Mouse (Mus musculus) erythroblast, adult 5-6 weeks (primary cell): ENCODE data around the gene Sost. TPM values are rescaled to one million over a fixed set of nuclear protein-coding genes. Genes with fewer than 3 reads are reported as not detected.

Experiments used
- total RNA-seq, 2 experiments: library from RNA; stranded (forward) in 1 of 2; stranded (reverse) in 1 of 2; fragments of 150-400 nt in 1 of 2; fragments of 200-764, 138-1000 nt in 1 of 2; gene quantifications; 2 replicates each; pipeline versions ENCODE4 v1.2.3 to v1.2.4; 2015 to 2017; ENCODE audit warnings: low replicate concordance in 2 of 2

Sost gene
- total RNA-seq, 2 experiments from 2014 or later, result not detected

Other genes starting within 250 kb of the Sost start
- gene Dhx8, start 234.1 kb downstream of the Sost start, total RNA-seq (2015; ENCODE audit: low replicate concordance), result 32.0 and 32.9 TPM in 2 replicates
- gene Dhx8, start 234.1 kb downstream of the Sost start, total RNA-seq (2017; ENCODE audit: low replicate concordance), result 47.7 and 77.6 TPM in 2 replicates
- gene Etv4, start 181.6 kb downstream of the Sost start, total RNA-seq (2015; ENCODE audit: low replicate concordance), result not detected in 2 replicates
- not detected in 2 replicates for gene Etv4, start 181.6 kb downstream of the Sost start, total RNA-seq (2017; ENCODE audit: low replicate concordance)
- not detected in 2 replicates for gene Meox1, start 72.6 kb downstream of the Sost start, total RNA-seq (2015; ENCODE audit: low replicate concordance)
- not detected in 2 replicates for gene Meox1, start 72.6 kb downstream of the Sost start, total RNA-seq (2017; ENCODE audit: low replicate concordance)
- not detected in 2 replicates for gene Cfap97d1, start 17.3 kb upstream of the Sost start, total RNA-seq (2015; ENCODE audit: low replicate concordance)
- not detected in 2 replicates for gene Cfap97d1, start 17.3 kb upstream of the Sost start, total RNA-seq (2017; ENCODE audit: low replicate concordance)
- 1.9 and 5.0 TPM in 2 replicates for gene Dusp3, start 20.0 kb upstream of the Sost start, total RNA-seq (2015; ENCODE audit: low replicate concordance)
- 1.5 and 3.1 TPM in 2 replicates for gene Dusp3, start 20.0 kb upstream of the Sost start, total RNA-seq (2017; ENCODE audit: low replicate concordance)
- gene Mpp3, start 61.4 kb upstream of the Sost start, total RNA-seq (2015; ENCODE audit: low replicate concordance), result 0.84 TPM in 1 of 2 replicates, not detected in the other
- 0.14 TPM in 1 of 2 replicates, not detected in the other for gene Mpp3, start 61.4 kb upstream of the Sost start, total RNA-seq (2017; ENCODE audit: low replicate concordance)
- gene Cd300lg, start 74.5 kb upstream of the Sost start, total RNA-seq (2015; ENCODE audit: low replicate concordance), result 2.1 and 7.1 TPM in 2 replicates
- 0.42 and 0.77 TPM in 2 replicates for gene Cd300lg, start 74.5 kb upstream of the Sost start, total RNA-seq (2017; ENCODE audit: low replicate concordance)
- 7.7 and 12.7 TPM in 2 replicates for gene Mpp2, start 121.5 kb upstream of the Sost start, total RNA-seq (2015; ENCODE audit: low replicate concordance)
- gene Mpp2, start 121.5 kb upstream of the Sost start, total RNA-seq (2017; ENCODE audit: low replicate concordance), result 14.2 and 20.6 TPM in 2 replicates
- not detected in 2 replicates for gene Ppy, start 134.3 kb upstream of the Sost start, total RNA-seq (2015; ENCODE audit: low replicate concordance)
- gene Ppy, start 134.3 kb upstream of the Sost start, total RNA-seq (2017; ENCODE audit: low replicate concordance), result not detected in 2 replicates
- not detected in 2 replicates for gene Pyy, start 140.8 kb upstream of the Sost start, total RNA-seq (2015; ENCODE audit: low replicate concordance)
- not detected in 2 replicates for gene Pyy, start 140.8 kb upstream of the Sost start, total RNA-seq (2017; ENCODE audit: low replicate concordance)
- gene Nags, start 178.5 kb upstream of the Sost start, total RNA-seq (2015; ENCODE audit: low replicate concordance), result not detected in 2 replicates
- 0.43 and 1.5 TPM in 2 replicates for gene Nags, start 178.5 kb upstream of the Sost start, total RNA-seq (2017; ENCODE audit: low replicate concordance)
- gene Tmem101, start 189.4 kb upstream of the Sost start, total RNA-seq (2015; ENCODE audit: low replicate concordance), result 0.96 and 3.8 TPM in 2 replicates
- gene Tmem101, start 189.4 kb upstream of the Sost start, total RNA-seq (2017; ENCODE audit: low replicate concordance), result 3.1 and 4.0 TPM in 2 replicates
- gene Lsm12, start 218.3 kb upstream of the Sost start, total RNA-seq (2015; ENCODE audit: low replicate concordance), result 48.3 and 48.8 TPM in 2 replicates
- 22.7 and 28.8 TPM in 2 replicates for gene Lsm12, start 218.3 kb upstream of the Sost start, total RNA-seq (2017; ENCODE audit: low replicate concordance)
- gene G6pc3, start 222.6 kb upstream of the Sost start, total RNA-seq (2015; ENCODE audit: low replicate concordance), result 16.3 and 21.7 TPM in 2 replicates
- gene G6pc3, start 222.6 kb upstream of the Sost start, total RNA-seq (2017; ENCODE audit: low replicate concordance), result 4.7 and 9.8 TPM in 2 replicates